Mouse (Mus musculus) CH12.LX (cell line): ENCODE measurements around the gene Zfp870. TPM values are rescaled to one million over a fixed set of nuclear protein-coding genes. Genes with fewer than 3 reads are reported as not detected.

Experiments
- DNase-seq: peaks from one replicate; pipeline ENCODE4 v3.0.0-alpha.2; 2013; ENCODE audit errors: extremely low read depth
- H3K27ac ChIP-seq: 2 replicates; pipeline ENCODE4 v1.5.1; 2012; ENCODE audit warnings: low read depth, mild to moderate bottlenecking, control low read depth, moderate library complexity; ENCODE audit not compliant: insufficient read depth
- H3K27me3 ChIP-seq: replicated peaks from 2 replicates; pipeline ENCODE3; 2012; ENCODE audit warnings: inconsistent platforms
- H3K36me3 ChIP-seq, 2 experiments: replicated peaks in 1 of 2; 2 replicates each; pipeline versions ENCODE3 to v1.6.1; 2012; ENCODE audit warnings: inconsistent platforms in 1 of 2, low read length in 1 of 2, mild to moderate bottlenecking in 1 of 2, mixed read lengths in 1 of 2, moderate library complexity in 1 of 2; ENCODE audit not compliant: control insufficient read depth in 1 of 2, insufficient read depth in 1 of 2
- H3K4me1 ChIP-seq, 2 experiments: 2 replicates each; pipeline ENCODE4 v1.6.1; 2012; ENCODE audit warnings: inconsistent platforms in 1 of 2, moderate library complexity in 1 of 2; ENCODE audit not compliant: insufficient read depth in 2 of 2, control insufficient read depth in 1 of 2
- H3K4me2 ChIP-seq: 2 replicates; pipeline ENCODE4 v1.6.1; 2012; ENCODE audit warnings: low read depth, mild to moderate bottlenecking, control low read depth; ENCODE audit not compliant: poor library complexity, insufficient read depth, severe bottlenecking
- H3K4me3 ChIP-seq, 3 experiments: fragments of 150-350 bp in 1 of 3; sonication (generic) in 1 of 3; replicated peaks in 1 of 3; 2 replicates each; pipeline versions ENCODE3 to v1.5.1; 2011 to 2012; ENCODE audit warnings: low read depth in 2 of 3, low read length in 2 of 3, mild to moderate bottlenecking in 2 of 3, moderate library complexity in 2 of 3, control low read depth in 1 of 3, improper control_type of control experiment in 1 of 3, inconsistent platforms in 1 of 3, mixed read lengths in 1 of 3; ENCODE audit not compliant: poor library complexity in 1 of 3
- H3K79me2 ChIP-seq: replicated peaks from 2 replicates; pipeline ENCODE4 v1.6.1; 2012; ENCODE audit warnings: mild to moderate bottlenecking, moderate library complexity; ENCODE audit not compliant: control insufficient read depth, poor library complexity, insufficient read depth, severe bottlenecking; ENCODE audit errors: extremely low read depth
- H3K9ac ChIP-seq: 2 replicates; pipeline ENCODE4 v1.6.1; 2012; ENCODE audit warnings: low read depth, mild to moderate bottlenecking, control low read depth, moderate library complexity; ENCODE audit not compliant: insufficient read depth
- H3K9me3 ChIP-seq: replicated peaks from 2 replicates; pipeline ENCODE3; 2012; ENCODE audit warnings: low read length, inconsistent platforms, mixed read lengths
- BHLHE40 ChIP-seq: IDR thresholded peaks from 2 replicates; pipeline ENCODE4 v1.6.1; 2011; ENCODE audit warnings: mild to moderate bottlenecking, low read depth, low read length, improper control_type of control experiment
- E2F4 ChIP-seq: IDR thresholded peaks from 2 replicates; pipeline ENCODE4 v1.6.1; 2011; ENCODE audit warnings: low read depth, low read length, improper control_type of control experiment; ENCODE audit not compliant: insufficient replicate concordance
- ETS1 ChIP-seq: conservative IDR thresholded peaks from 2 replicates; pipeline ENCODE4 v1.6.1; 2012; ENCODE audit warnings: low read depth, mild to moderate bottlenecking, inconsistent platforms, low read length, improper control_type of control experiment, moderate library complexity
- GABPA ChIP-seq: IDR thresholded peaks from 2 replicates; pipeline ENCODE4 v1.6.1; 2012; ENCODE audit warnings: low read depth, low read length, improper control_type of control experiment, inconsistent platforms; ENCODE audit not compliant: insufficient replicate concordance
- HCFC1 ChIP-seq: IDR thresholded peaks from 2 replicates; pipeline ENCODE4 v1.6.1; 2012; ENCODE audit warnings: low read depth, mild to moderate bottlenecking, inconsistent platforms, low read length, improper control_type of control experiment
- IRF4 ChIP-seq: IDR thresholded peaks from 2 replicates; pipeline ENCODE4 v1.6.1; 2014; ENCODE audit warnings: low read depth, mild to moderate bottlenecking, inconsistent platforms, low read length, improper control_type of control experiment
- JUND ChIP-seq: conservative IDR thresholded peaks from 2 replicates; pipeline ENCODE4 v1.6.1; 2011; ENCODE audit warnings: low read depth, low read length, improper control_type of control experiment
- MAX ChIP-seq: IDR thresholded peaks from 2 replicates; pipeline ENCODE4 v1.6.1; 2011; ENCODE audit warnings: low read length, improper control_type of control experiment
- MXI1 ChIP-seq: IDR thresholded peaks from 2 replicates; pipeline ENCODE4 v1.6.1; 2011; ENCODE audit warnings: mild to moderate bottlenecking, low read depth, low read length, improper control_type of control experiment
- MYC ChIP-seq: IDR thresholded peaks from 2 replicates; pipeline ENCODE4 v1.6.1; 2011; ENCODE audit warnings: low read depth, mild to moderate bottlenecking, improper control_type of control experiment, low read length
- NELFE ChIP-seq: IDR thresholded peaks from 2 replicates; pipeline ENCODE4 v1.6.1; 2011; ENCODE audit warnings: low read depth, low read length, improper control_type of control experiment
- NRF1 ChIP-seq: IDR thresholded peaks from 2 replicates; pipeline ENCODE4 v1.6.1; 2014; ENCODE audit warnings: low read depth, mild to moderate bottlenecking, inconsistent platforms, low read length, improper control_type of control experiment, moderate library complexity
- RAD21 ChIP-seq: IDR thresholded peaks from 2 replicates; pipeline ENCODE4 v1.6.1; 2011; ENCODE audit warnings: low read depth, mild to moderate bottlenecking, low read length, improper control_type of control experiment, moderate library complexity
- RCOR1 ChIP-seq: conservative IDR thresholded peaks from 2 replicates; pipeline ENCODE4 v1.6.1; 2012; ENCODE audit warnings: low read depth, mild to moderate bottlenecking, inconsistent platforms, low read length, improper control_type of control experiment
- SIN3A ChIP-seq: IDR thresholded peaks from 2 replicates; pipeline ENCODE4 v1.6.1; 2012; ENCODE audit warnings: low read length, improper control_type of control experiment, inconsistent platforms
- TBP ChIP-seq: conservative IDR thresholded peaks from 2 replicates; pipeline ENCODE4 v1.6.1; 2011; ENCODE audit warnings: low read depth, low read length, improper control_type of control experiment
- ZKSCAN1 ChIP-seq: IDR thresholded peaks from 2 replicates; pipeline ENCODE4 v1.6.1; 2012; ENCODE audit warnings: low read depth, inconsistent platforms, low read length, improper control_type of control experiment, borderline replicate concordance
- ZMIZ1 ChIP-seq: IDR thresholded peaks from 2 replicates; pipeline ENCODE4 v1.6.1; 2012; ENCODE audit warnings: low read depth, mild to moderate bottlenecking, inconsistent platforms, low read length, improper control_type of control experiment
- ZNF384 ChIP-seq: IDR thresholded peaks from 2 replicates; pipeline ENCODE4 v1.6.1; 2012; ENCODE audit warnings: low read depth, low read length, improper control_type of control experiment, inconsistent platforms
- dilution Hi-C: fragments of 300-500 bp; cut with MboI; formaldehyde crosslinking; loops from 2 replicates; pipeline ENCODE4 v1.14.3; 2020; ENCODE audit warnings: low sequenced_read_pairs; ENCODE audit not compliant: extremely low pct_unique_long_range_greater_than_20kb, extremely low pct_ligation_motif_present
- in situ Hi-C: fragments of 300-500 bp; cut with MboI; formaldehyde crosslinking; loops from 3 replicates; pipeline ENCODE4 v1.14.3; 2019; ENCODE audit warnings: low sequenced_read_pairs, low pct_ligation_motif_present, low pct_unique_long_range_greater_than_20kb, mixed read lengths
- polyA plus RNA-seq: library from polyadenylated mRNA; unstranded; fragments of >175 nt; gene quantifications from 2 replicates; pipeline ENCODE4 v1.2.1, GENCODE M21; 2012; ENCODE audit warnings: low read depth; ENCODE audit not compliant: insufficient read length
- total RNA-seq, 2 experiments: library from RNA; depleted of rRNA; stranded (reverse); fragments of 300-350 nt in 1 of 2; fragments of >200 nt in 1 of 2; gene quantifications; 2 replicates each; pipeline ENCODE4 v1.2.3; 2012 to 2014

Zfp870 gene
- total and polyA plus RNA-seq, 3 experiments = 3.4 to 10.4 (median 5.8) TPM

GRCm38 (mm10) chr17:32877471-32878171, 13.8 kb downstream of the Zfp870 start:
- H3K4me3 ChIP-seq = no peak overlapping the region
- peaks cover 8 to 37% of the 10 kb centered on the region in 2 experiments for H3K36me3 ChIP-seq
- H3K9me3 ChIP-seq = peaks cover 3% of the 10 kb centered on the region
- H3K27ac ChIP-seq = no peak overlapping the region
- no peak for TF ChIP-seq NRF1
- H3K79me2 ChIP-seq = no peaks in the 10 kb centered on the region
- H3K4me2 ChIP-seq = no peak overlapping the region
- no peaks in the 10 kb centered on the region for H3K4me1 ChIP-seq
- in situ Hi-C loops = no loop called here
- H3K27me3 ChIP-seq = no peaks in the 10 kb centered on the region
- dilution Hi-C loops = no loop called here
- DNase-seq = no peak
- no peak overlapping the region for H3K9ac ChIP-seq

GRCm38 (mm10) chr17:32872696-32873095, 18.7 kb downstream of the Zfp870 start:
- Histone ChIP-seq H3K9me3 (peaks cover 5% of the 10 kb centered on the region), H3K27me3 (no peaks in the 10 kb centered on the region), H3K4me3 (no peak overlapping the region), H3K4me1 (no peaks in the 10 kb centered on the region), H3K4me2 (no peak overlapping the region), H3K27ac (no peak overlapping the region), H3K9ac (no peak overlapping the region), H3K36me3 (no peaks in the 10 kb centered on the region), H3K79me2 (no peaks in the 10 kb centered on the region)
- TF ChIP-seq RCOR1 (no peak), BHLHE40 (no peak), E2F4 (no peak), IRF4 (no peak), MXI1 (no peak), ETS1 (no peak), HCFC1 (no peak), TBP (no peak), NELFE (no peak), JUND (no peak), RAD21 (no peak), MYC (no peak), ZMIZ1 (no peak), ZNF384 (no peak), MAX (no peak), GABPA (no peak), ZKSCAN1 (no peak), SIN3A (no peak)
- dilution Hi-C loops = no loop called here
- in situ Hi-C loops = loop anchor here (25.0 kb wide), 1 partner anchor 335 kb away; the partner anchor contains the start of gene Cyp4f16
- DNase-seq = no peak
